7 mouse cellular contexts compared by ENCODE assay signal in the genomic region with DNA sequence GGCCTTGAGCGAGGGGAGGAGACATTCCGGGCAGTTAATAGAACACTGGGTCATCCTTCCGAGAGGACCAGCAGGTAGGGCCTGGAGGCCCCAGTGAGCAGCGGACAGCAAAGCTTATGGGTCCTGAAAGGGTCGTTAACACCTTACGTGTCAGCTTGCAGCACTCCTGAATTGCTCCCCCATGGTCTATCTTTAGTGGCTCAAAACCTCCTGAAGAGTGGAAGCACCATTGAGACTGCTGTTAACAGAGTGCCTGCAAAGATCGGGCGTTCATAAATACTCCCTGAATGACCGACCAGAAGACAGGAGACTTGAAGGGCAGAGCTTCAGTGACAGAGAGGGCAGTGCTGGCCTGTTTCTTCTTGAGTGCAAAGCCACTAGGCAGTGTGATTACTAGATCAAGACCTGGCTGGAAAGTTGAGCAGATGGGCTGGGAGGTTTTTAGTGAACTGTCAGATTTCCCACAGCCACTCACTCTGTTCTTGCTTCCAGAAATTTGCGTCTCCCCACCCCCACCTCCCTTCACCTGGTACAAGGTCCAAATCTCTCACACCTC. TPM values are rescaled to one million over a fixed set of nuclear protein-coding genes. Genes with fewer than 3 reads are reported as not detected.
DNase-seq lines count a peak whose midpoint lies in the region; ATAC-seq and TF ChIP-seq lines count a peak whose summit lies in the region.

No protein-coding gene starts in this region.

- WGBS in kidney, embryonic 15.5 days = 23% methylated on average over 10 of the region's 10 CpGs

- peak; percentile 25 for DNase-seq in naive thymus-derived CD4-positive, alpha-beta T cell, adult 2 months (ENCODE audit: low read depth)
- DNase-seq in testis, postnatal 14 days (ENCODE audit: low spot score) = no peak
- no peak for DNase-seq in layer of hippocampus, postnatal 25 days (ENCODE audit: extremely low spot score in 1 of 2, low spot score in 1 of 2)

- no peak for ATAC-seq in megakaryocyte, adult 5-6 weeks (ENCODE audit: poor library complexity, severe bottlenecking)
- no peak for ATAC-seq in kidney, embryonic 15.5 days (replicated peaks; ENCODE audit: low FRiP score)

- no peak for TF ChIP-seq POLR2A in embryonic fibroblast, embryonic 13.5 days (IDR thresholded peaks at IDR 0.05; ENCODE audit: low read depth, low read length)

- 0 out of 2 replicates have a peak, but pooled peaks cover 6% of the 10 kb centered on the region for H3K9me3 ChIP-seq in megakaryocyte, embryonic 14.5 days
- H3K9me3 ChIP-seq in kidney, embryonic 15.5 days (replicated peaks) = no peaks in the 10 kb centered on the region

- peaks cover 14% of the 10 kb centered on the region for H3K36me3 ChIP-seq in megakaryocyte, embryonic 14.5 days (replicated peaks; ENCODE audit: low read length)
- H3K36me3 ChIP-seq in kidney, embryonic 15.5 days = 0 out of 2 replicates have a peak, but pooled peaks cover 3% of the 10 kb centered on the region

- H3K4me1 ChIP-seq in megakaryocyte, embryonic 14.5 days = peaks cover 7% of the 10 kb centered on the region
- H3K4me1 ChIP-seq in embryonic fibroblast, embryonic 13.5 days (ENCODE audit: control insufficient read depth, insufficient read depth, low read length) = no peaks in the 10 kb centered on the region
- H3K4me1 ChIP-seq in kidney, embryonic 15.5 days = no peaks in the 10 kb centered on the region

- H3K27ac ChIP-seq in embryonic fibroblast, embryonic 13.5 days (ENCODE audit: insufficient read depth, low read length) = peak overlapping the region; percentile 54
- peak overlapping the region; percentile 97 for H3K27ac ChIP-seq in kidney, embryonic 15.5 days

- H3K4me3 ChIP-seq in megakaryocyte, embryonic 14.5 days (replicated peaks) = peak overlapping the region; percentile 95
- H3K4me3 ChIP-seq in embryonic fibroblast, embryonic 13.5 days (ENCODE audit: insufficient read depth, low read length) = peak overlapping the region; percentile 47
- peak overlapping the region; percentile 58 for H3K4me3 ChIP-seq in kidney, embryonic 15.5 days (replicated peaks)

- peaks cover 12% of the 10 kb centered on the region for H3K27me3 ChIP-seq in megakaryocyte, embryonic 14.5 days (replicated peaks)
- H3K27me3 ChIP-seq in kidney, embryonic 15.5 days = peaks cover 10% of the 10 kb centered on the region

- peak overlapping the region; percentile 59 for H3K9ac ChIP-seq in kidney, embryonic 15.5 days

- no peak for TF ChIP-seq CTCF in embryonic fibroblast, embryonic 13.5 days (IDR thresholded peaks at IDR 0.05; ENCODE audit: borderline replicate concordance, insufficient read depth, low read length)

- peak overlapping the region; percentile 74 for H3K4me2 ChIP-seq in kidney, embryonic 15.5 days

RNA-seq across cellular contexts. Expression of a gene that starts 0.8 kb away (rescaled TPM):
- 4.6 and 11.1 TPM in 2 replicates for polyA plus RNA-seq in megakaryocyte, embryonic 14.5 days (2012; ENCODE audit: insufficient read depth, low replicate concordance)
- total RNA-seq in megakaryocyte, adult 5-6 weeks (2015) = 50.9 and 64.0 TPM in 2 replicates
- 91.2 and 93.5 TPM in 2 replicates for total RNA-seq in megakaryocyte, adult 5-6 weeks (2017)
- polyA plus RNA-seq in embryonic fibroblast, embryonic 13.5 days (2011; ENCODE audit: insufficient read length, low read depth, missing spikeins) = 47.3 and 61.7 TPM in 2 replicates
- 37.9 and 40.3 TPM in 2 replicates for polyA plus RNA-seq in kidney, embryonic 15.5 days (2015; fragmentation: Nextera tagmentation; extraction: Ambion mirVana)
- 10 to 100 TPM; 21.2 to 22.9 TPM for total RNA-seq in layer of hippocampus, postnatal 25 days (2021)
